Mouse (Mus musculus): ENCODE data around the gene Fam155a. TPM values are rescaled to one million over a fixed set of nuclear protein-coding genes. Genes with fewer than 3 reads are reported as not detected.

Fam155a gene
- polyA plus RNA-seq, 1 experiment from 2014 or later, result 1.2 TPM

DNA sequence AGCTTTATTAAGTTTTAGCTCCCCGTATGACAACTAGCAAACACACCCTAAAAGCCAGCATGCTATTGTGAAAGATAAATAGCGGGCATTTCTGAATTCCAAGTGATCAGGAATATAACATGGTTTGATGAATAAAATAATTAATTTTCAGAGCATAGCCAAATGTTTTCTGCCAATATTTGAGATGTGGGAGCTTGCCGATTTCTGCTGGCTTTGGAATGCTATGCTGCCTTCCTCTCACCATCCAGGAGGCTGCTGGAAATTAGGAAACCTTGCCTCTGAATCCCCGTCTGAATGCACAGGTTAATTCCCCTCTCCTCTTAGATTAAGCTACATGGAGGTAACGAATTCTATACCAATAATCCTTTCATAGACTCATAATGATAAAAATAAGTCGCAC lies 116.1 kb downstream of the Fam155a start:
- H3K4me3 ChIP-seq (replicated peaks), result no peak overlapping the region
- ATAC-seq (ENCODE audit: insufficient read depth, low FRiP score, low read depth), result no peak
- no peak overlapping the region for H3K9ac ChIP-seq
- no peaks in the 10 kb centered on the region for H3K27me3 ChIP-seq (replicated peaks)
- WGBS, result 80% methylated on average over 6 of the region's 6 CpGs
- H3K9me3 ChIP-seq, result no peaks in the 10 kb centered on the region
- no peaks in the 10 kb centered on the region for H3K36me3 ChIP-seq
- H3K4me1 ChIP-seq, result no peaks in the 10 kb centered on the region
- H3K4me2 ChIP-seq, result no peak overlapping the region
- no peak overlapping the region for H3K27ac ChIP-seq

DNA sequence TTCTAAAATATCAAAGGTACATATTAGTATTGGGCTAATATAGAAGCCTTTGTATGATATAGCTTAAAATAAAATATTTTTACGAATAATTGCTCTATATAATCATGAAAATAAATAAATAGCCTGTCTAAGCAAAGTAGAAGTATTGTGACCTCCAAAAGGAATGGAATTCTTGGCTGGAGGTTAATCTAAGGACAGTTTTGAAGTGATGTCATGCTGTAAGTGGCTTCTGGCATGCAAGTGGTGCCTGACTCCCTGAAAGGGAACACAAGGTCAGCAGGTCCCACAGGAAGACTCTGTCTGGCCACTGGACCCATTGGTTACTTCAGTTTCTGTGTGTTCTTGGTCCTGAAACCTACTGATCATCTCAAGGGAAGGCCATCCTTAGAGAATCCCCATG lies 117.3 kb downstream of the Fam155a start:
- H3K27ac ChIP-seq, result no peak overlapping the region
- H3K4me2 ChIP-seq, result no peak overlapping the region
- no peaks in the 10 kb centered on the region for H3K36me3 ChIP-seq
- no peaks in the 10 kb centered on the region for H3K27me3 ChIP-seq (replicated peaks)
- no peaks in the 10 kb centered on the region for H3K9me3 ChIP-seq
- H3K4me3 ChIP-seq (replicated peaks), result no peak overlapping the region
- ATAC-seq (ENCODE audit: insufficient read depth, low FRiP score, low read depth), result no peak
- no peak overlapping the region for H3K9ac ChIP-seq
- WGBS, result 38% methylated on average over 1 of the region's 1 CpGs
- H3K4me1 ChIP-seq, result no peaks in the 10 kb centered on the region

DNA sequence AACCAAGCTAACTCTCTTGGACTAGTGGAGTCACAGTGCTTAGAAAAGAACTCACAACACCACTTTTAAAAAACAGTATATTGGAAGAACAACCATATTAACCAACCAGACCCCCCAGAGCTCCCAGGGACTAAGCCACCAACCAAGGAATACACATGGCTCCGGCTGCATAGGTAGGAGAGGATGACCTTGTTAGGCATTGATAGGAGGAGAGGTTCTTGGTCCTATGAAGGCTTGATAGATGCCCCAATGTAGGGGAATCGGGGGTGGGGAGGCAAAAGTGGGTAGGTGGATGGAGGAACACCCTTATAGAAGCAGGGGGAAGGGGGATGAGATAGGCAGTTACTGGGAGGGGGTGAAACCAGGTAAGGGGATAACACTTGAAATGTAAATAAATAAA lies 132.8 kb downstream of the Fam155a start:
- WGBS, result 81% methylated on average over 2 of the region's 2 CpGs
- H3K4me3 ChIP-seq (replicated peaks), result no peak overlapping the region
- no peak for ATAC-seq (ENCODE audit: insufficient read depth, low FRiP score, low read depth)
- H3K27ac ChIP-seq, result no peak overlapping the region
- H3K4me1 ChIP-seq, result no peaks in the 10 kb centered on the region
- no peak overlapping the region for H3K9ac ChIP-seq
- H3K27me3 ChIP-seq (replicated peaks), result no peaks in the 10 kb centered on the region
- no peaks in the 10 kb centered on the region for H3K36me3 ChIP-seq
- H3K9me3 ChIP-seq, result no peaks in the 10 kb centered on the region
- no peak overlapping the region for H3K4me2 ChIP-seq

DNA sequence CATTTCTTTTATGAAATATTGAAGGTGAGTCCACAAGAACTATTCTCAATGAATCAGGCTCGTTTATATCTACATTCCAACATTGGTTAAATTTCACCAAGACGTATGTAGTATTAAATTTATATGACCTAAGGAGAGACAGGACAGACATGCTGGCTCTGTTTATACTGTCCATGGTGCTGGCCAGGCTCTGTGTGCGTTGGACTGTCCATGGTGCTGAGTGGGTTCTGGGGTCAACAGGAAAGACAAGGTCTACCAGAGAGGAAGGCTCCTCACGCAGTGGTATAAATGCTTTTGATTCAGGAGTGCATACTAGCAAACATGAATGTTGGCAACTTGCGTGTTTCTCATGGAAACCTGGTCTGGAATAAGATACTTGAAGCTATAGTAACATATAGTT lies 135.7 kb downstream of the Fam155a start:
- Histone ChIP-seq H3K4me2 (no peak overlapping the region), H3K27ac (no peak overlapping the region), H3K4me1 (no peaks in the 10 kb centered on the region), H3K4me3 (replicated peaks) (no peak overlapping the region), H3K27me3 (replicated peaks) (no peaks in the 10 kb centered on the region), H3K9me3 (no peaks in the 10 kb centered on the region), H3K36me3 (no peaks in the 10 kb centered on the region), H3K9ac (no peak overlapping the region)
- ATAC-seq (ENCODE audit: insufficient read depth, low FRiP score, low read depth), result no peak
- WGBS, result 47% methylated on average over 5 of the region's 5 CpGs

DNA sequence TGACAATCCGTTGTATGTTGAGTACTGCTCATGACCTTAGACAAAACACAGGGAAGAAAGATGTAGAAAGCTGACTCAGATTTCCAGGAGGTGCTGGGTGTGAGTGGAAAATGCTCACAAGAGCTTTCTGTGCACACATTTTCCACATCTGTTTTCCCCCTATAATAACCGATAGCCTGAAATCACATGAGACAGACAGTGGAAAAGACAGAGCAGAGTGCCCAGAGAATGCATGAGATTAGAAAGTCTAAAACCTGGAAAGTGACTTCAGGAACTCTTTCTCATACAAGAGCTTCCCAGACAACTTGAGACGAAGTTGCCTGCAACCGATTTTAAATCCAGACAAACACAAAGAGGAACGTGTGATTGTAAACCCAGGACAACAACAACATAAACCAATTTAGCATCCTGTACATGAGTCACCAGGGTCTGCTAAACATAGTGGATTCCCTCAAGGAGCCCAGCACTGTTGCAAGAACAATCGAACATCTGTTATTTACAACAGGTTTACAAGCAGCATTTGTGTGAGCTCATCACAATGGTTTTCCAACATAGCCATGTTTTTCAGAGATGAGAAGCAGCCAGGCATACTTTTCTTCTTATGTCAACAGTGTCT lies 163.8 kb downstream of the Fam155a start:
- Histone ChIP-seq H3K9ac (no peak overlapping the region), H3K4me3 (replicated peaks) (no peak overlapping the region), H3K27ac (no peak overlapping the region), H3K9me3 (no peaks in the 10 kb centered on the region), H3K4me1 (no peaks in the 10 kb centered on the region), H3K27me3 (replicated peaks) (no peaks in the 10 kb centered on the region), H3K4me2 (no peak overlapping the region), H3K36me3 (no peaks in the 10 kb centered on the region)
- ATAC-seq (ENCODE audit: insufficient read depth, low FRiP score, low read depth), result no peak
- WGBS, result 76% methylated on average over 6 of the region's 6 CpGs

DNA sequence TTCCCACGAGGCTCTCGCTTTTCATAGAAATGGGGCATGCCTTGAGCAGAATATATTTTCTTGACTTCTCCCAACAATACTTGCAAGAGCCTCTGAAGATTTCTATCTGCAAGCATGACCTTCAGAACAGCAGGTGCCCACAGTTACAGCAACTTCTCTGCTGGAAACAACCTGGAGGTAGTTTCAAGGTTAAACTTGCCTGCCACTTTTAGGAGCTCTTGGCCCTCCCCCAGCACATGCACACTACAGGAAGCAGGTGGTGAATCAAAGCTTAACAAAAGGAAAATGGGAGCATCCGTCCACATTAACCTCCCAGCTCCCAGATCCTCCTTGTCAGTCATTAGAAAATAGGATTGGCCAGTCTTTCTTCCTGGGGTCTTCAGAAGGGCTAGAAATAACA lies 175.0 kb downstream of the Fam155a start:
- ATAC-seq (ENCODE audit: insufficient read depth, low FRiP score, low read depth), result no peak
- Histone ChIP-seq H3K27ac (no peak overlapping the region), H3K9ac (no peak overlapping the region), H3K4me2 (no peak overlapping the region), H3K27me3 (replicated peaks) (no peaks in the 10 kb centered on the region), H3K9me3 (no peaks in the 10 kb centered on the region), H3K4me1 (no peaks in the 10 kb centered on the region), H3K4me3 (replicated peaks) (no peak overlapping the region), H3K36me3 (no peaks in the 10 kb centered on the region)
- 57% methylated on average over 3 of the region's 3 CpGs for WGBS

DNA sequence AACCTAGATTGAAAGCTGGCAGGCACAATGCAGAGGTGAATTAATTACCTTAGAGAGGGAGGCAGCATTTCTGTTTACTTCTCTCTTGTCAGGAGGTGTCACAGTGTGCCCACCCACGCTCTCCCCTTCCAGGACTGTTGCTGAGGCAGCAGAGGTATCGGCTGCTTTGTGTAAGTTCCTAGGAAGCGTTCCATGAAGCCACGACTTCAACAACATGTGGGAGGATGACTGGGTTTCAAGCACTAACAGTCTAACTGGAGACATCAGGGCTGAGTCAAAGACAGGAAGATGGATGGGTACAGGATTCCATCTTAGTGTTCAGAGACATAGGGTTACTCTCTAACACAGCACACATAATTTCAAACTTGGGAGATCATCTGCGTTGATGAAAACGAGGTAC lies 189.1 kb downstream of the Fam155a start:
- 37% methylated on average over 6 of the region's 6 CpGs for WGBS
- Histone ChIP-seq H3K27me3 (replicated peaks) (no peaks in the 10 kb centered on the region), H3K9ac (no peak overlapping the region), H3K4me2 (no peak overlapping the region), H3K4me3 (replicated peaks) (no peak overlapping the region), H3K36me3 (no peaks in the 10 kb centered on the region), H3K9me3 (no peaks in the 10 kb centered on the region), H3K4me1 (no peaks in the 10 kb centered on the region), H3K27ac (no peak overlapping the region)
- no peak for ATAC-seq (ENCODE audit: insufficient read depth, low FRiP score, low read depth)

DNA sequence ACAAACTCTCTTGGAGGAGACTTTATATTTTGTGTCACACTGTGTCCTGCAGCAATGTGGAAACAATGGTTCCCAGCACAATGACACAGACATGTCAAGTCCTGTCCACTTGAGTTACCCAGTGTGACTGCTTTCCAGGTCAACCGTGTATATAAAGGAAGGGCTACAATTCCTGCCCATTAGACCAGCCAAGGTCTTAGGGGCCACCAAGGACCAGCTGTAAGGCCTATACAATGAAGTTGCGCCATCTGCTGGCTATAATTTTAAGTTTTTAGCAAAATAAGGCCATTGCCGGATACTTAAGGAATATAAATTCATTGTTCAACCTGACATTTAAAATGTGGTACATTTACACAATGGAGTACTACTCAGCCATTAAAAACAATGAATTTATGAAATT lies 190.8 kb downstream of the Fam155a start:
- no peak overlapping the region for H3K27ac ChIP-seq
- H3K9me3 ChIP-seq, result no peaks in the 10 kb centered on the region
- no peak overlapping the region for H3K9ac ChIP-seq
- WGBS, result 28% methylated on average over 3 of the region's 3 CpGs
- no peak for ATAC-seq (ENCODE audit: insufficient read depth, low FRiP score, low read depth)
- H3K4me2 ChIP-seq, result no peak overlapping the region
- H3K27me3 ChIP-seq (replicated peaks), result no peaks in the 10 kb centered on the region
- no peaks in the 10 kb centered on the region for H3K4me1 ChIP-seq
- H3K4me3 ChIP-seq (replicated peaks), result no peak overlapping the region
- no peaks in the 10 kb centered on the region for H3K36me3 ChIP-seq

DNA sequence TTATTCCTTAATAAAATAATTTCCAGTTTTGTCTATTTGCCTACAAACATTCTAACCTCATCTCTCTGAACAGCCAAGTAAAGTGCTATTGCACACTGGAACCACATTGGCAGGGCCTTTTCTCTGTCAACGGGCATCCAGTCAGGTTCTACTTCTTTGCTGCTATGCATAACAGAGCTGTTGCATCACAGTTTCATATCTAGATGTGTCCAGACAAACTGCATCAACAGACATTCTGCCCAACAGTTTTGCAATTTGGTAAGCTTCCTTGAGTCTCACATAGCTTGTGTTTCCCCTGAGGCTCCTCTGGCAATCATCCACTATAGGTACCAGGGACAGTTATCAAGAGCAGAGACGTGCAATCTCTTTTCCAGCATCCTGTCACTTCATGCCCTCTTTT lies 199.0 kb downstream of the Fam155a start:
- WGBS, result 82% methylated on average over 2 of the region's 2 CpGs
- no peak for ATAC-seq (ENCODE audit: insufficient read depth, low FRiP score, low read depth)
- no peaks in the 10 kb centered on the region for H3K4me1 ChIP-seq
- no peaks in the 10 kb centered on the region for H3K36me3 ChIP-seq
- no peak overlapping the region for H3K4me3 ChIP-seq (replicated peaks)
- H3K4me2 ChIP-seq, result no peak overlapping the region
- no peak overlapping the region for H3K27ac ChIP-seq
- no peaks in the 10 kb centered on the region for H3K9me3 ChIP-seq
- no peak overlapping the region for H3K9ac ChIP-seq
- H3K27me3 ChIP-seq (replicated peaks), result no peaks in the 10 kb centered on the region

DNA sequence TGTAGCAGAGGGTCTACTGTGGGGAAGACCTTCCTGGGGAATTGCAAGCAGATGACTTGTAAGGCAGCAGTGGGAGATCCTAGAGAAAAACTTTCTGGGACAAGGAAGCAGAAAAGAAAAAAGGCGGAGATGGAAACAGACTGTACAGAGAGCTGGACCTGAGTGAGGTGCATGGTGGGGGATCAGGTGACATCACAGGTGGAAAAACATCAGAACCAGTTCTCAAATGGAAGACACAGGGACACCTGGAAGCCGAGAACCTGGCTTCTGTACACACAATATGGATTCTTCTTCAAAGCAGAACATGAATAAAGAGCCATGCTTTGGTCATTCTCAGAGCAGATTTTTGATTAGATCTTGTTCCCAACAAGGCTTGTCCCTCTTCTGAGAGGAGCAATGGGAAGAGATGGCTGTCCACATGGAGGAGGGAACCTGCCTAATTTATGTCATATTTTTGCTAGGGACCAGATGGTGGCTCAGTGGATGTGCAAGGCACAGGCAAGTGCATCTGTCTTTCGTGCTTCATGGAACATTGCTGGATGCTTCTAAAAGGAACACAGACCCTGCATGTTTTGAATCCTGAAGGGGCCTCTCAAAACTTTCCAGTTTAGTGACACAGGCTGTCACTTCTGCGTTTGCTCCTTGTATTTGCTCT lies 201.3 kb downstream of the Fam155a start:
- ATAC-seq (ENCODE audit: insufficient read depth, low FRiP score, low read depth), result no peak
- no peaks in the 10 kb centered on the region for H3K36me3 ChIP-seq
- no peak overlapping the region for H3K27ac ChIP-seq
- H3K9ac ChIP-seq, result no peak overlapping the region
- H3K4me2 ChIP-seq, result no peak overlapping the region
- no peaks in the 10 kb centered on the region for H3K4me1 ChIP-seq
- H3K4me3 ChIP-seq (replicated peaks), result no peak overlapping the region
- 80% methylated on average over 4 of the region's 4 CpGs for WGBS
- H3K9me3 ChIP-seq, result no peaks in the 10 kb centered on the region
- H3K27me3 ChIP-seq (replicated peaks), result no peaks in the 10 kb centered on the region

DNA sequence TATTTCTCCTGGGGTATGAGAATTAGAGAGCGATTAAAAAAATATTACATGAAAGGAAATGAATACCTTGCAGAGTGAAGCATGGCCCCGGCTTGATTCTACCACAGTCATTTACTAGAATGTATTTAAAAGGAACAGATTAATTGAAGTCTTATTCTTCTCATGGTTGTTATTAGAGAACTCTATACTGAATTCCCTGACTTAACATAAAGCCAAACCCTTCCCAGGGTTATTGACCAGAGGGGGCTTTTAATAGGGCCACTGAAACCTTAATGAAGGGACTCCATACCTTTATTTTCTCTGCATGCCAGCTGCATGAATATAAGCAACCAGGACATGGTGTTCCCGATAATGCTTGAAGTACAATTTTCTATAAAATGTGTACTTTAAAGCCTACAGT lies 221.8 kb downstream of the Fam155a start:
- H3K4me2 ChIP-seq, result no peak overlapping the region
- H3K4me1 ChIP-seq, result no peaks in the 10 kb centered on the region
- H3K36me3 ChIP-seq, result no peaks in the 10 kb centered on the region
- H3K9me3 ChIP-seq, result no peaks in the 10 kb centered on the region
- no peak for ATAC-seq (ENCODE audit: insufficient read depth, low FRiP score, low read depth)
- H3K27me3 ChIP-seq (replicated peaks), result no peaks in the 10 kb centered on the region
- no peak overlapping the region for H3K9ac ChIP-seq
- 93% methylated on average over 3 of the region's 3 CpGs for WGBS
- no peak overlapping the region for H3K27ac ChIP-seq
- H3K4me3 ChIP-seq (replicated peaks), result no peak overlapping the region

DNA sequence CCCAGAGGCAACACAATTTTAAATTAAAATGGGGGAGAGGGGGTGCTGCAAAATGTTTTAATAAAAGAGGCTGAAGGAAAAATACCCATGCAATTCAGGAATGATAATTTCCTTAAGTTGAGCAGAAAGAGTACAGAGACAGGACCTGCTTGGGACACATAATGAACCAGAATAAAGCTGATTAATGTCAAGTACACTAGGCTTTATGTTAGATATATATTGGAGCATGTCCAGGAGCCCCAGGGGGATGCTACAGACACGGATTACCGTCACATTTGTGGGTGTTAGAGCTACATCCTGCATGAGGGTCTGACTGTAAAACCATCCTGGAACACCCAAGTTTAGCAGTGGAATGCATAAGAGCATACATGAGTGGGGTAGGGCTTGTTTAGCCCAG lies 223.4 kb downstream of the Fam155a start:
- Histone ChIP-seq H3K27me3 (replicated peaks) (no peaks in the 10 kb centered on the region), H3K36me3 (no peaks in the 10 kb centered on the region), H3K4me2 (no peak overlapping the region), H3K4me3 (replicated peaks) (no peak overlapping the region), H3K9ac (no peak overlapping the region), H3K4me1 (no peaks in the 10 kb centered on the region), H3K9me3 (no peaks in the 10 kb centered on the region), H3K27ac (no peak overlapping the region)
- WGBS, result 44% methylated on average over 2 of the region's 2 CpGs
- no peak for ATAC-seq (ENCODE audit: insufficient read depth, low FRiP score, low read depth)
